Mouse (Mus musculus): Measurements from ENCODE around the gene Pnldc1. TPM values are rescaled to one million over a fixed set of nuclear protein-coding genes. Genes with fewer than 3 reads are reported as not detected.
"Not testable (repeated sequence)": the region's sequence is repeated elsewhere in the genome, so short reads cannot be mapped to it uniquely, and the experiment has no call there.

Gene Pnldc1
- 1.1 and 1.5 TPM in 2 replicates for polyA plus RNA-seq (2015; fragmentation: Nextera tagmentation; extraction: Ambion mirVana)

- no peaks in the 10 kb centered on the region for H3K27me3 ChIP-seq
- no peak within 1 kb of the TSS for H3K4me2 ChIP-seq
- peaks cover 37% of the 10 kb centered on the region for H3K36me3 ChIP-seq
- no peak within 1 kb of the TSS for H3K4me3 ChIP-seq
- no peak within 1 kb of the TSS for H3K9ac ChIP-seq
- 0 out of 2 replicates have a peak, but pooled peaks cover 3% of the 10 kb centered on the region for H3K4me1 ChIP-seq
- 74% methylated on average over 35 of the region's 35 CpGs for WGBS
- H3K9me3 ChIP-seq = no peaks in the 10 kb centered on the region
- no peak within 1 kb of the TSS for H3K27ac ChIP-seq
- ATAC-seq (ENCODE audit: borderline replicate concordance, extremely low read depth, low FRiP score, low TSS enrichment) = no peak
Observed at GRCm38 (mm10) chr17:12909361-12910280, at the start of gene Pnldc1. Pnldc1 (minus strand) TSS chr17:12910230.

GRCm38 (mm10) chr17:12959377-12959776 lies 49.3 kb upstream of the Pnldc1 start:
- not testable (repeated sequence) for H3K27me3 ChIP-seq; H3K4me1 ChIP-seq; ATAC-seq (ENCODE audit: borderline replicate concordance, extremely low read depth, low FRiP score, low TSS enrichment); H3K4me3 ChIP-seq; H3K9me3 ChIP-seq; H3K36me3 ChIP-seq; H3K27ac ChIP-seq; H3K9ac ChIP-seq
- peak overlapping the region; percentile 31; the same call in 1 of the 2 replicates for H3K4me2 ChIP-seq
- 18% methylated on average over 2 of the region's 2 CpGs for WGBS

- Histone ChIP-seq H3K4me1 (peaks cover 9% of the 10 kb centered on the region; the same call in 1 of the 2 replicates), H3K9ac (no peak overlapping the region), H3K36me3 (peaks cover 8% of the 10 kb centered on the region), H3K4me3 (no peak overlapping the region), H3K9me3 (no peaks in the 10 kb centered on the region), H3K27me3 (no peaks in the 10 kb centered on the region), H3K4me2 (no peak overlapping the region), H3K27ac (no peak overlapping the region)
- no peak for ATAC-seq (ENCODE audit: borderline replicate concordance, extremely low read depth, low FRiP score, low TSS enrichment)
- WGBS = 87% methylated on average over 8 of the region's 8 CpGs
Observed at GRCm38 (mm10) chr17:12956664-12957063, 46.6 kb upstream of the Pnldc1 start.

GRCm38 (mm10) chr17:12949669-12950068 lies 39.6 kb upstream of the Pnldc1 start:
- no peak overlapping the region for H3K4me2 ChIP-seq
- no peak overlapping the region for H3K9ac ChIP-seq
- no peak overlapping the region for H3K4me3 ChIP-seq
- no peaks in the 10 kb centered on the region for H3K4me1 ChIP-seq
- peaks cover 50% of the 10 kb centered on the region for H3K36me3 ChIP-seq
- H3K27ac ChIP-seq = no peak overlapping the region
- no peaks in the 10 kb centered on the region for H3K9me3 ChIP-seq
- WGBS = 90% methylated on average over 5 of the region's 5 CpGs
- no peaks in the 10 kb centered on the region for H3K27me3 ChIP-seq
- ATAC-seq (ENCODE audit: borderline replicate concordance, extremely low read depth, low FRiP score, low TSS enrichment) = no peak

- Histone ChIP-seq H3K27ac (no peak overlapping the region), H3K4me2 (no peak overlapping the region), H3K4me1 (peaks cover 6% of the 10 kb centered on the region), H3K27me3 (no peaks in the 10 kb centered on the region), H3K36me3 (peaks cover 27% of the 10 kb centered on the region), H3K4me3 (no peak overlapping the region), H3K9me3 (no peaks in the 10 kb centered on the region), H3K9ac (no peak overlapping the region)
- WGBS = 86% methylated on average over 6 of the region's 6 CpGs
- ATAC-seq (ENCODE audit: borderline replicate concordance, extremely low read depth, low FRiP score, low TSS enrichment) = no peak
Observed at GRCm38 (mm10) chr17:12942459-12943162, 32.6 kb upstream of the Pnldc1 start.

GRCm38 (mm10) chr17:12941543-12942260 lies 31.7 kb upstream of the Pnldc1 start:
- no peak overlapping the region for H3K27ac ChIP-seq
- no peak overlapping the region for H3K9ac ChIP-seq
- H3K4me3 ChIP-seq = no peak overlapping the region
- no peaks in the 10 kb centered on the region for H3K27me3 ChIP-seq
- H3K36me3 ChIP-seq = peaks cover 24% of the 10 kb centered on the region
- no peaks in the 10 kb centered on the region for H3K9me3 ChIP-seq
- 76% methylated on average over 8 of the region's 8 CpGs for WGBS
- peaks cover 6% of the 10 kb centered on the region for H3K4me1 ChIP-seq
- H3K4me2 ChIP-seq = no peak overlapping the region
- ATAC-seq (ENCODE audit: borderline replicate concordance, extremely low read depth, low FRiP score, low TSS enrichment) = no peak

- H3K9me3 ChIP-seq = no peaks in the 10 kb centered on the region
- H3K4me3 ChIP-seq = peak within 1 kb of the TSS; percentile 33
- peak within 1 kb of the TSS; percentile 62 for H3K4me2 ChIP-seq
- no peaks in the 10 kb centered on the region for H3K27me3 ChIP-seq
- no peak within 1 kb of the TSS for H3K27ac ChIP-seq
- peaks cover 6% of the 10 kb centered on the region for H3K4me1 ChIP-seq
- no peak within 1 kb of the TSS for H3K9ac ChIP-seq
- peaks cover 15% of the 10 kb centered on the region; the same call in 1 of the 2 replicates for H3K36me3 ChIP-seq
- WGBS = 11% methylated on average over 27 of the region's 27 CpGs
- ATAC-seq (ENCODE audit: borderline replicate concordance, extremely low read depth, low FRiP score, low TSS enrichment) = peak; percentile 78; the same call in 1 of the 2 replicates
Observed at GRCm38 (mm10) chr17:12940151-12940805, 30.2 kb upstream of the Pnldc1 start, which contains the start of gene Acat3. Acat3 (minus strand) TSS chr17:12940600.

GRCm38 (mm10) chr17:12939377-12940148 lies 29.5 kb upstream of the Pnldc1 start:
- Histone ChIP-seq H3K4me3 (peak overlapping the region; percentile 33), H3K4me2 (peak overlapping the region; percentile 62)
- ATAC-seq (ENCODE audit: borderline replicate concordance, extremely low read depth, low FRiP score, low TSS enrichment) = peak; percentile 32; the same call in 1 of the 2 replicates
- H3K9me3 ChIP-seq, H3K4me1 ChIP-seq, H3K27me3 ChIP-seq, H3K9ac ChIP-seq, H3K27ac ChIP-seq, H3K36me3 ChIP-seq: not testable (repeated sequence)
- 36% methylated on average over 2 of the region's 12 CpGs for WGBS

- H3K27me3 ChIP-seq = no peaks in the 10 kb centered on the region
- H3K27ac ChIP-seq = no peak overlapping the region
- no peaks in the 10 kb centered on the region for H3K9me3 ChIP-seq
- H3K9ac ChIP-seq = no peak overlapping the region
- no peak overlapping the region for H3K4me3 ChIP-seq
- H3K36me3 ChIP-seq = 0 out of 2 replicates have a peak, but pooled peaks cover 3% of the 10 kb centered on the region
- ATAC-seq (ENCODE audit: borderline replicate concordance, extremely low read depth, low FRiP score, low TSS enrichment) = no peak
- WGBS = 57% methylated on average over 2 of the region's 2 CpGs
- no peak overlapping the region for H3K4me2 ChIP-seq
- peaks cover 6% of the 10 kb centered on the region for H3K4me1 ChIP-seq
Observed at GRCm38 (mm10) chr17:12938077-12938476, 28.0 kb upstream of the Pnldc1 start.

GRCm38 (mm10) chr17:12937412-12937970 lies 27.5 kb upstream of the Pnldc1 start:
- H3K36me3 ChIP-seq = no peaks in the 10 kb centered on the region
- H3K9me3 ChIP-seq = no peaks in the 10 kb centered on the region
- no peak overlapping the region for H3K4me3 ChIP-seq
- no peak overlapping the region for H3K9ac ChIP-seq
- H3K27me3 ChIP-seq = no peaks in the 10 kb centered on the region
- no peak overlapping the region for H3K27ac ChIP-seq
- peaks cover 6% of the 10 kb centered on the region for H3K4me1 ChIP-seq
- no peak for ATAC-seq (ENCODE audit: borderline replicate concordance, extremely low read depth, low FRiP score, low TSS enrichment)
- H3K4me2 ChIP-seq = no peak overlapping the region
- 66% methylated on average over 2 of the region's 2 CpGs for WGBS

Data from lung, embryonic 15.5 days (tissue).